ENCODE assay signal across 27 mouse cellular contexts in the genomic region with DNA sequence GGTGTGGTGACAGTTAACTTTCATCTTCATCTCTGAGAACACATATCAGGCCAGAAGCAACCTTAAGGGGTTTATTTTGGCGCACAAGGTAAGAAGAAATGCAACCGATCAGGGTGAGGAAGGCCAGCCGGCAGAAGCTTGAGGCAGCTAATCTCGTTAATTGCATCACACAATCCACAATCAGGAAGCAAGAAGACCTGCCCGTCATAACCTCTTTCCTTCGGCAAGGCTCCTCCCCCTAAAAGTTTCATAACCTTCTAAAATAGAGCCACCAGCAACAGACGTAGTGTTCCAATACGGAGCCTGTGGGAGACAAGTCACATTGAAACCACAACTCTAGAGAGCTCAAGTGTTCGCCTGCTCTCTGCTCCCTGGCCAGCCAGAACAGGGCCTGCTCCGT.
DNase-seq lines count a peak whose midpoint lies in the region; ATAC-seq and TF ChIP-seq lines count a peak whose summit lies in the region.
"Had no signal": no experiment of that assay in that cellular context is flagged by ENCODE, and none has a peak within 500 bp of the region (broad histone marks: within the 10 kb centered on the region; RNA-seq: fewer than 3 reads in every experiment).

No protein-coding gene starts in this region.

- H3K27me3 ChIP-seq in testis, adult 2 months (ENCODE audit: control insufficient read depth, insufficient read depth, low read length): no peaks in the 10 kb centered on the region
- no peaks in the 10 kb centered on the region for H3K27me3 ChIP-seq in kidney, embryonic 15.5 days
- H3K27me3 ChIP-seq: CH12.LX; embryonic facial prominence, embryonic 12.5 days; embryonic facial prominence, embryonic 15.5 days; heart, embryonic 13.5 days had no signal

- H3K9ac ChIP-seq in kidney, embryonic 15.5 days: no peak overlapping the region
- H3K9ac ChIP-seq: embryonic facial prominence, embryonic 12.5 days; embryonic facial prominence, embryonic 15.5 days; forebrain, postnatal 0 days; heart, embryonic 13.5 days; hindbrain, embryonic 14.5 days had no signal

- H3K4me2 ChIP-seq in kidney, embryonic 15.5 days: no peak overlapping the region
- H3K4me2 ChIP-seq: embryonic facial prominence, embryonic 12.5 days; embryonic facial prominence, embryonic 15.5 days; heart, embryonic 13.5 days; hindbrain, embryonic 14.5 days had no signal

- no peaks in the 10 kb centered on the region for H3K36me3 ChIP-seq in testis, adult 2 months (ENCODE audit: control insufficient read depth, insufficient read depth, low read length)
- no peaks in the 10 kb centered on the region for H3K36me3 ChIP-seq in kidney, embryonic 15.5 days
- H3K36me3 ChIP-seq: embryonic facial prominence, embryonic 12.5 days; embryonic facial prominence, embryonic 15.5 days; G1E; heart, embryonic 10.5 days; heart, embryonic 13.5 days had no signal

- H3K9me3 ChIP-seq in kidney, embryonic 15.5 days (replicated peaks): no peaks in the 10 kb centered on the region
- H3K9me3 ChIP-seq: embryonic facial prominence, embryonic 12.5 days; embryonic facial prominence, embryonic 15.5 days; heart, embryonic 10.5 days had no signal

- H3K4me1 ChIP-seq in testis, adult 2 months (ENCODE audit: control insufficient read depth, insufficient read depth, low read length): no peaks in the 10 kb centered on the region
- no peaks in the 10 kb centered on the region for H3K4me1 ChIP-seq in kidney, embryonic 15.5 days
- H3K4me1 ChIP-seq: embryonic facial prominence, embryonic 12.5 days; embryonic facial prominence, embryonic 15.5 days had no signal

- TF ChIP-seq CTCF in testis, adult 2 months (IDR thresholded peaks at IDR 0.05; ENCODE audit: control insufficient read depth, insufficient read depth, insufficient replicate concordance, low read depth, low read length): no peak

- peak overlapping the region; percentile 80; the same call in 1 of the 2 replicates for H3K27ac ChIP-seq in testis, adult 2 months (ENCODE audit: control insufficient read depth, insufficient read depth, low read depth, low read length)
- no peak overlapping the region for H3K27ac ChIP-seq in kidney, embryonic 15.5 days
- H3K27ac ChIP-seq: embryonic facial prominence, embryonic 12.5 days; embryonic facial prominence, embryonic 15.5 days; heart, adult 2 months; heart, embryonic 10.5 days; heart, embryonic 13.5 days; hindbrain, embryonic 14.5 days; hindbrain, postnatal 0 days had no signal

- no peak for TF ChIP-seq POLR2A in testis, adult 2 months (IDR thresholded peaks at IDR 0.05; ENCODE audit: control insufficient read depth, low read depth, low read length)

- no peak for DNase-seq in testis, postnatal 10 days (ENCODE audit: low spot score)
- no peak for DNase-seq in right cerebral cortex, postnatal 25 days
- DNase-seq in B cell, adult 2 months: no peak
- DNase-seq: adrenal gland, adult 2 months; adrenal gland, postnatal 14 days; cerebellum, adult 11-12 months; cerebellum, adult 9-10 months; cerebellum, postnatal 14 days; forebrain, postnatal 0 days; gastrocnemius, postnatal 25 days; heart, adult 2 months; heart, postnatal 14 days; heart, postnatal 4 days had no signal

- ATAC-seq in common myeloid progenitor, adult 5-6 weeks (replicated peaks; ENCODE audit: low read depth, poor library complexity, severe bottlenecking): 0 out of 2 replicates have a peak, but pooled peaks have one; percentile 37
- peak; percentile 85 for ATAC-seq in megakaryocyte progenitor cell, adult 5-6 weeks (replicated peaks; ENCODE audit: poor library complexity)
- no peak for ATAC-seq in kidney, embryonic 15.5 days (replicated peaks; ENCODE audit: low FRiP score)
- ATAC-seq: forebrain, embryonic 14.5 days; forebrain, postnatal 0 days; hindbrain, postnatal 0 days; inflammation-experienced regulatory T-cells, adult 6 months had no signal

- WGBS in kidney, embryonic 15.5 days: 97% methylated on average over 10 of the region's 10 CpGs

- H3K4me3 ChIP-seq in testis, adult 2 months (ENCODE audit: control insufficient read depth, low read depth, low read length): no peak overlapping the region
- no peak overlapping the region for H3K4me3 ChIP-seq in kidney, embryonic 15.5 days (replicated peaks)
- H3K4me3 ChIP-seq: embryonic facial prominence, embryonic 12.5 days; embryonic facial prominence, embryonic 15.5 days; heart, adult 2 months; heart, embryonic 10.5 days; heart, embryonic 13.5 days had no signal
